Mouse (Mus musculus): Measurements from ENCODE around the gene Fam98a. TPM values are rescaled to one million over a fixed set of nuclear protein-coding genes. Genes with fewer than 3 reads are reported as not detected.

Fam98a gene
- polyA plus RNA-seq, 1 experiment: not detected

DNA sequence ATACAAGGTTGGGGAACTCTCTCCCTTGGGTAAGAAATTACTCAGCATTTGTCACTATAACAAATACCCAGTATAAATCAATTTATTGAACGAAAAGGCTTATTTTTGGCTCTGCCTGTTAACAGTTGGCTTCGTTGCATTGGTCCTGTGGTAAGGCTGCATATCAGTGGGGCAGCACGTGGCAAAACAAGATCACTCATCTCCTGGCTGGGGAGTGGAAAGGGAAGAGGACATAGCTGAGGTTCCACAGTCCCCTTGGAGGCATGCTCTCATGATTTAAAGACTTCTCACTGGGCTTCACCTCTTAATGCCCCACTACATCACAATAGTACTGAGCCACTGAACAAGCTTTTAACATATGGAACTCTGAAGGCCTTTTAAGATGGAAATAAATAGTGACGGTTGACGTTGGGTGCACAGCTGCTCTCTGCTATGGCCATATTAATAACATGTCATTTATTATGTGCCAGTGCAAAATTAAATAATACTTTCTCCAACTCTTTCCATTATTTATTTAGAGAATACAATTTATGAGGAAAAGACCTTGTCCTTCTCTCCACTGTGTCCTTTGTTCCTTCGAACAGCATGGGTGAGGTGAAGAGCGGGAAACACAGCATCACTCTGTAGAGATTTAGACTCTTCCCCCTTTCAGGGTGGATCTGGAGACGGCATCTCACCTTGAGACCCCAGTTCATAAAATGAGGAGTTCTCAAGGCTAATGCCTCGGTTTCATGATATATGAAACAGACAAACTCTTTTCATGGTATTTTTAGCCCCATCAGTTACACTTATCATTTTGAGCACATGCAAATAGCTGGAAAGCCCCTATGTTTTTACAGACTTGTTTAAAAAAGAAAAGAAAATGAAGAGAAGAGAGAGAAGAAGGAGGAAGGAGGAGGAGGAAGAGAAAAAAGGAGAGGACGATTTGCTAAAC lies 44.8 kb downstream of the Fam98a start:
- Histone ChIP-seq H3K27ac (ENCODE audit: insufficient read depth, low read depth, low read length) (no peak overlapping the region), H3K4me3 (ENCODE audit: insufficient read depth, low read depth, low read length) (no peak overlapping the region), H3K4me1 (ENCODE audit: control insufficient read depth, insufficient read depth, low read length) (no peaks in the 10 kb centered on the region)
- 90% methylated on average over 10 of the region's 10 CpGs for WGBS
- TF ChIP-seq POLR2A (IDR thresholded peaks at IDR 0.05; ENCODE audit: insufficient read depth, low read depth, low read length): no peak
- no peak for TF ChIP-seq CTCF (IDR thresholded peaks at IDR 0.05; ENCODE audit: insufficient read depth, low read depth, low read length)

DNA sequence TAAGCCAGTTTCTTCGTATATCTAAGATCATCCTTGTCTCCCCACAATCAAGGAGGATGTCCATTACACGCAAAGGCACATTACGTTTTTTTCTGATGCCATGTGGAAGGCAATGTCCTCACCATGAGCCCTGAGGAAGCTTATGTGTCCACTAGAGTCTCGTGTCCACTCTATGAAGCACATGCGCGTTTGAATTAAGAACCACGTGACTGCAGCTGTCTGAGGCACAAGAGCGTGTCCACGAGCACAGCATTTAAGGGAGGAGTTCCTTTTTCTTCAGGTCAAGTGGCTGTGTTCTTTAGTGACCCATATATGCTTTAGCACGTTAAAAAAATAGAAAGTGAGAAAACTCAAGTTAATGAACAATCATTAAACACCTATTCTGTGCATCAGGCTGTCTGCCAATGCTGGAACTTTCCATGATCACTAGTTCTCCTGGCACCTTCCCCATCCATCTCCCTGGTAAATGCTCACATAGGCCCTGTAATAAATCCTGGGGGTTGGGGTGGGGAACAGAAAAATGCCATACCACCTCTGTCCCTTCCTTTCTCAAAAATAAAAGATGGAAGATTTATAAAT lies 45.6 kb downstream of the Fam98a start:
- H3K27ac ChIP-seq (ENCODE audit: insufficient read depth, low read depth, low read length): no peak overlapping the region
- 86% methylated on average over 10 of the region's 10 CpGs for WGBS
- no peaks in the 10 kb centered on the region for H3K4me1 ChIP-seq (ENCODE audit: control insufficient read depth, insufficient read depth, low read length)
- TF ChIP-seq POLR2A (IDR thresholded peaks at IDR 0.05; ENCODE audit: insufficient read depth, low read depth, low read length) (no peak), CTCF (IDR thresholded peaks at IDR 0.05; ENCODE audit: insufficient read depth, low read depth, low read length) (no peak)
- H3K4me3 ChIP-seq (ENCODE audit: insufficient read depth, low read depth, low read length): no peak overlapping the region

DNA sequence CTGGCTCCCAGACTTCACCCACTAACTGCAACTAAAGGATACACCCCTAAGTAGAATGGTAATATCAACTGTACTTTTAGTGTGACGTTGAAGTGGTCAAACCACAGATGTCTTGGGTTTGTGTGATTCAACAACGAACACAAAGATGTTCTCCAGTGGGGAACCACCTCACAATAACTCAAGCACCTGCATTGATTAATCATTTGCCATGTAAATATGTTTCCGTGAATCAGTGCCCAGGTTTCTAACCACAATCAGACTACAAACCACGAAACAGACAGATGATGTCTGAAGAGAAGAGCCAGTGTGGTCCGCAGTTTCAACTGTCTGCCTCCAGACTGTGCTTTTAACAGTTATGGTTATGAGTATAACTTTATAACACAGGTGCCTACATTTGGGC lies 46.7 kb downstream of the Fam98a start:
- Histone ChIP-seq H3K27ac (ENCODE audit: insufficient read depth, low read depth, low read length) (no peak overlapping the region), H3K4me3 (ENCODE audit: insufficient read depth, low read depth, low read length) (no peak overlapping the region), H3K4me1 (ENCODE audit: control insufficient read depth, insufficient read depth, low read length) (no peaks in the 10 kb centered on the region)
- WGBS: 94% methylated on average over 5 of the region's 5 CpGs
- TF ChIP-seq CTCF (IDR thresholded peaks at IDR 0.05; ENCODE audit: insufficient read depth, low read depth, low read length) (no peak), POLR2A (IDR thresholded peaks at IDR 0.05; ENCODE audit: insufficient read depth, low read depth, low read length) (no peak)

DNA sequence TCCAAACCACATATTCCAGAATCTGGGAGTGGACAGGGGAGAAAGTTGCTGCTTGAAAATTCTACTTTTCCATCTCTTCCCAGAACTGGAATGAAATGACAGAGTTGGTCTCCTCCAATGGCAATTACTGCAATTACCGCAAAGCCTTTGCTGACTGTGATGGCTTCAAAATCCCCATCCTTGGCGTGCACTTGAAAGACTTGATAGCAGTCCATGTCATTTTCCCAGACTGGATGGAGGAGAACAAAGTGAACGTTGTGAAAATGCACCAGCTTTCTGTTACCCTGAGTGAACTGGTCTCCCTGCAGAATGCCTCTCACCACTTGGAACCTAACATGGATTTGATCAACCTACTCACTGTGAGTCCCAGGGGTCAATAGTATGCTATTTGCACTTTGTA lies 48.7 kb downstream of the Fam98a start:
- TF ChIP-seq CTCF (IDR thresholded peaks at IDR 0.05; ENCODE audit: insufficient read depth, low read depth, low read length) (no peak), POLR2A (IDR thresholded peaks at IDR 0.05; ENCODE audit: insufficient read depth, low read depth, low read length) (no peak)
- WGBS: 70% methylated on average over 3 of the region's 3 CpGs
- H3K27ac ChIP-seq (ENCODE audit: insufficient read depth, low read depth, low read length): no peak overlapping the region

DNA sequence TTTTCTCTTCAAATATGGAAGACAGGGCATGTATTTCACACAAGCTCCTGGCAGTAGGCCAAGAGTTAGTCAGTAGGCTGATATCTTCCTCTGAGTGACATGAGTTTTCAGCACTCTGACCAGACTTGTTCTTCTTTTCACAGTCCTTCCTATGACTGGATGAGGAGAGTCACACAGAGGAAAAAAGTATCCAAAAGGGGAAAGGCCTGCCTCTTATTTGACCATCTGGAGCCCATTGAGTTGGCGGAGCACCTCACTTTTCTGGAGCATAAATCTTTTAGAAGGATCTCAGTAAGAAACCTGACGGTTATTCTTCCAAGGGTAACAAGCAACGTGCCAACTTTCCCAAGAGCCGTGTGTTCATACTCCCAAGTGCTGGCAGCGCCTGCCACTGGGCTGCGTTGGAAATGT lies 53.5 kb downstream of the Fam98a start:
- Histone ChIP-seq H3K4me3 (ENCODE audit: insufficient read depth, low read depth, low read length) (no peak overlapping the region), H3K4me1 (ENCODE audit: control insufficient read depth, insufficient read depth, low read length) (no peaks in the 10 kb centered on the region), H3K27ac (ENCODE audit: insufficient read depth, low read depth, low read length) (no peak overlapping the region)
- WGBS: 46% methylated on average over 6 of the region's 6 CpGs
- TF ChIP-seq POLR2A (IDR thresholded peaks at IDR 0.05; ENCODE audit: insufficient read depth, low read depth, low read length): no peak

More for the DNA sequence above, 48.7 kb downstream of the Fam98a start:
- H3K4me3 ChIP-seq (ENCODE audit: insufficient read depth, low read depth, low read length): no peak overlapping the region
- no peaks in the 10 kb centered on the region for H3K4me1 ChIP-seq (ENCODE audit: control insufficient read depth, insufficient read depth, low read length)

DNA sequence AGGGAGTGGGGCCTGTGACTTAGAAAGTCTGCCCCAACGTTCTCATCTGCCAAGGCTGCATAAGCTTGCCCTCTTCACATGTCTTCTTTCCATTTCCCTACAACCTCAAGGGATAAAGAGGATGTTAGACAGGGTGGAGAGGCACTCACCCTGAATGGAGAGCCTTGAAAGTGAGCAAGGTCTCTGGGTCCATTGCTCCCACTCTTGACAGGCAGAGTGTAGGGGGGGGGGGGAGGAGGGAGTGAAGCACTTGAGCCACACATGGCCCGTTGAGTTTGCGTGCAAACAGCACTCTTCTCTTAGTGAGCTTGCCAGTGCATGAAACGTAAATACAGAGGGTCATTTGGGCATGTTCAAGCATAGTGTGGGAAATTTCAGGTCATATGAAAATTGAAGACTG lies 56.5 kb downstream of the Fam98a start:
- H3K27ac ChIP-seq (ENCODE audit: insufficient read depth, low read depth, low read length): no peak overlapping the region
- H3K4me1 ChIP-seq (ENCODE audit: control insufficient read depth, insufficient read depth, low read length): no peaks in the 10 kb centered on the region
- 79% methylated on average over 4 of the region's 4 CpGs for whole genome bisulfite sequencing
- TF ChIP-seq CTCF (IDR thresholded peaks at IDR 0.05; ENCODE audit: insufficient read depth, low read depth, low read length) (no peak), POLR2A (IDR thresholded peaks at IDR 0.05; ENCODE audit: insufficient read depth, low read depth, low read length) (no peak)
- no peak overlapping the region for H3K4me3 ChIP-seq (ENCODE audit: insufficient read depth, low read depth, low read length)

Other genes with a start within 250 kb of the Fam98a start
- not detected in 2 replicates for gene Rasgrp3, start 116.0 kb downstream of the Fam98a start, polyA plus RNA-seq (2012; ENCODE audit: insufficient read depth, insufficient read length, low replicate concordance, missing spikeins)

All from olfactory bulb, adult 2 months (tissue).